Mouse (Mus musculus) thymus, adult 2 months (tissue): ENCODE results near the gene Rfc4.

ENCODE experiments used
- CTCF ChIP-seq: fragments of 200-500 bp; IDR thresholded peaks from 2 replicates; pipeline ENCODE4 v1.5.1; 2012; ENCODE audit warnings: mild to moderate bottlenecking, control low read depth, low read length, moderate library complexity, borderline replicate concordance; ENCODE audit not compliant: control insufficient read depth, poor library complexity, insufficient read depth; ENCODE audit errors: extremely low read depth
- POLR2A ChIP-seq: fragments of 200-500 bp; IDR thresholded peaks from 2 replicates; pipeline ENCODE4 v1.6.1; 2012; ENCODE audit warnings: mild to moderate bottlenecking, low read length, control low read depth, moderate library complexity; ENCODE audit not compliant: control insufficient read depth, poor library complexity, insufficient read depth; ENCODE audit errors: extremely low read depth

DNA sequence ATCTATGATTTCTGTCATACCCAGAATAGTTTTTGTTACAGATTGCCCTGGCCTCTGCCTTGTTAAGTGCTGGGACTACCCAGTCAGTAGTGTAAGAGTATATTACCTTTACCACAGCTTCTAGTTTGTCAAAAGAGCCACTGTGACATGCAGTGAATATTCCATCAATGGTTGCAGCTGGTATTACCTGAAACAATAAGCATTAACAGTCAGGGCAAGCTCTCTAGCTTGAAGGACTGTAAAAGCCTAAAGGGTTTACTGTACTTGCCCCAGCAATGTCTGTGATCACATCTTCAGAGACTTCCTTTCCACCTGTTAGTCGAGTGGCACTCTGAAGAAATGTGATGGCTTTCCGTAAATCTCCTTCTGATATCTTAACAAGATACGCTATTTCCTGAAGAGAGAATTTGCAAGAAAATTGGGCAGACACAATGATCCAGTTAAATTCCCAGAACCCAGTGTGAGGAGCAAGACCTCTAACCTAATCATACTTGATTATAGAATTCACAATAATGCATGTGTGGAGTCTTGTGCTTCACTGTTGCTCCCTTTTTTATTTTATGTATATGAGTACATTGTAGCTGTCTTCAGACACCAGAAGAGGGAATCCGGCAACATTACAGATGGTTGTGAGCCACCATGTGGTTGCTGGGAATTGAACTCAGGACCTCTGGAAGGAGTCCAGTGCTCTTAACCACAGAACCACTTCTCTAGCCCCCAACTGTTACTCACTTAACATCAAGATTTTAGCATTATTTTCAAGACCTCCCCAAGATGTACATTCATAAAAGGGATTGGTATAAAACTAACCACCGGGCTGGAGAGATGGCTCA, 13.0 kb downstream of the Rfc4 start:
- TF ChIP-seq CTCF = no peak
- TF ChIP-seq POLR2A = no peak
